Mouse (Mus musculus) bone marrow, adult 2 months (tissue): ENCODE data around the gene Cenps.

ENCODE experiments used
- CTCF ChIP-seq: fragments of 200-500 bp; IDR thresholded peaks from 2 replicates; pipeline ENCODE4 v1.5.1; 2011; ENCODE audit warnings: low read length, control low read depth; ENCODE audit not compliant: control insufficient read depth, insufficient read depth
- POLR2A ChIP-seq: fragments of 200-500 bp; IDR thresholded peaks from 2 replicates; pipeline ENCODE4 v1.6.1; 2011; ENCODE audit warnings: low read depth, mild to moderate bottlenecking, control low read depth, low read length, borderline replicate concordance; ENCODE audit not compliant: control insufficient read depth

- TF ChIP-seq CTCF (no peak), POLR2A (no peak)
Measured at GRCm38 (mm10) chr4:149149611-149150010, 12.2 kb upstream of the Cenps start.
